Mouse (Mus musculus) spleen, adult 2 months (tissue): ENCODE results near the gene Parp16.

Experiments used
- CTCF ChIP-seq: fragments of 200-500 bp; IDR thresholded peaks from 2 replicates; pipeline ENCODE4 v1.5.1; 2011; ENCODE audit warnings: mild to moderate bottlenecking, inconsistent platforms; ENCODE audit not compliant: insufficient read depth, insufficient read length, insufficient replicate concordance; ENCODE audit errors: extremely low read depth
- POLR2A ChIP-seq: fragments of 200-500 bp; IDR thresholded peaks from 2 replicates; pipeline ENCODE4 v1.6.1; 2011; ENCODE audit warnings: low read depth, low read length, inconsistent platforms

DNA sequence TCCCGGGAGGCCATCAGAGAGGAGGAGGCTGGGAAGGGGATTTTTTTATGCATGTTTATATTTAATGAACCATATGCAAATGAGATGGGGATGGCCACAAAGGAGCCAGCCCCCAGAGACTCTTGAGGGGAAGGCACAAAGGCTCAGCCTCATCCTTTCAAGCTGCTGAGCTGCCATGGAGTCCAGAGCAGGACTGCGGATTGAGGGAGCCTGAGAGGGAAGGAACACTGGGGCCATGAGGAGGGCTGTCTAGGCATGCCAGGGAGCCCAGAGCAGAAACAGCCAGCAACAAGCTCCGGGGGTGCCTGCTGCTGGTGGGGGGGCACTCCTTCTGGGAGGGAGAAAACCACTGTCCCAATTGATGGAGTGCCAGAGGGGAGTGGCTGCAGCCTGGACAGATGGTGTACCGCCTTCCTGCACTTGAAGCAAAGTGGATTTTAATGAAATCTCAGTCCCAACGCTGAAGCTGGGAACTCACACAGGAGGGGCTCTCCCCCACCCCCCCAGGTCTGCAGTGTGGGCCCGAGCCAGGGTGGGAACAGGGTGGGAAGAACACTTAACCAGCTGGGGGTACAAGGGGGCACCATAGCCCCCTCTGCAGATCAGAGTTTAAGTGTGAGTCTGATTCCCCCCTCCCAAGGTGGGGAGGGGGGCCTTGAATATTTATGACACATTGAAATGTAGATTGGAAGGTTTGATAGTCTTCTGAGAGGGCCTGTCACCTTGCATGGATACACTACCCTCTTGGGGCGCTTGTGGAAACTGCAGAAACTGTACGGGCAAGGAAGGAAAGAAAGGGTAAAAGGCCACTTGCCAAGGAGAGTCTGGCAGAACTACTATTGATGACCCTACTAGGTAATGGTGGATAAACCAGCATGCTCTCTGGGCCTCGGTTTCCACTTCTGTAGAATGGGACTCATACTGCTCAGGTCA, 18.9 kb upstream of the Parp16 start:
- TF ChIP-seq CTCF: no peak
- no peak for TF ChIP-seq POLR2A
